ENCODE assay signal across 10 mouse cellular contexts in the genomic region with DNA sequence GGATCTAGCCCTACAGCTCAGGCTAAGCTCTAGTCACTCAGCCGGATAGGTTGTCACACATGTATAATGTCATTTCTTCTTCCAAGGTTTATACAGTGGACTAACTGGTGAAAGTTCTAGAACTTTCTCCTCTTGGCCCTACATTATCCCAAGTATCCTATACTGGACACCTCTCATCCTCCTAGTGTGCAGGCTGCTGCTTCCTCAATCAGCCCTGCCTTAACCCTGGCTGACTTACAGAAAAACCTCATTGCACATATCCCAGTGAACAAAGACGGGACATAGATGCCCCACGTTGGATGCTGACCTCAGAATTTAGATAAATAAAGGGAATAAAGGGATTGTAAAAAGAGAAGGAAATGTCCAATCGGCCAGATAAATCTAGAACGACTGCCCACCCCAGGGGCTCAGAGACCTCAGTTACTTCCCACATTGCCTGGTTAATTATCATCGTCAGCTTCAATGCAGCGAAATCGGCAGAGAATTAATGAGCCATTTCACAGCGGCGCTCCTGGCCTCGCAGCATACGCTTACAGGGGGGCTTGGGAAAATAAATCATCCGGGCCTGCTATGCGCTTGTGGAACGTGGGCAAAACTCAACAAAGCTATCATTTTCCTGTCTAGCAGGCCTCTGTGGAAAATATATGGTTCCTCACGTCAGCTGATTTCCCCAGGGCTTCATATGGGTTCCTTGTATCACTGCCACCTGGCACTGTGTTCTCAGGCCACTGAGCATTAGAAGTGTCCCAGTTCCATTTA.
DNase-seq lines count a peak whose midpoint lies in the region; ATAC-seq and TF ChIP-seq lines count a peak whose summit lies in the region.
"Had no signal": no experiment of that assay in that cellular context is flagged by ENCODE, and none has a peak within 500 bp of the region (broad histone marks: within the 10 kb centered on the region; RNA-seq: fewer than 3 reads in every experiment).

No protein-coding gene starts in this region.

- no peak for TF ChIP-seq EP300 in stomach, postnatal 0 days (optimal IDR thresholded peaks at IDR 0.05)

- TF ChIP-seq CTCF in brain, embryonic 14.5 days (IDR thresholded peaks at IDR 0.05; ENCODE audit: borderline replicate concordance, extremely low read depth, insufficient read depth, insufficient read length), result no peak
- TF ChIP-seq CTCF in stomach, postnatal 0 days (IDR thresholded peaks at IDR 0.05; ENCODE audit: low read depth), result no peak

- peak; percentile 90 for DNase-seq in brain, embryonic 14.5 days (ENCODE audit: low read depth)
- DNase-seq in cerebellum, adult 9-10 months, result peak; percentile 80
- DNase-seq in hindbrain, embryonic 10.5 days (ENCODE audit: low spot score), result no peak
- no peak for DNase-seq in ovary, postnatal 14 days (ENCODE audit: low spot score)
- DNase-seq in stomach, postnatal 0 days (ENCODE audit: low spot score), result no peak
- no peak for DNase-seq in adrenal gland, adult 18-20 months (ENCODE audit: low spot score in 2 of 2)
- DNase-seq: layer of hippocampus, postnatal 36 days had no signal

- TF ChIP-seq POLR2A in brain, embryonic 14.5 days (IDR thresholded peaks at IDR 0.05; ENCODE audit: borderline replicate concordance, extremely low read depth, insufficient read depth, insufficient read length, poor library complexity, severe bottlenecking), result no peak

- ATAC-seq in midbrain, embryonic 12.5 days (ENCODE audit: low FRiP score, low read depth), result peak; percentile 19; the same call in 1 of the 2 replicates
- ATAC-seq in stomach, postnatal 0 days (ENCODE audit: low FRiP score, low TSS enrichment), result no peak
- ATAC-seq in activated CD4-positive, CD25-positive, alpha-beta regulatory T cell, adult 4 months, result no peak
- ATAC-seq: lung, postnatal 0 days had no signal

- no peak overlapping the region for H3K9ac ChIP-seq in midbrain, embryonic 12.5 days (replicated peaks)
- H3K9ac ChIP-seq in stomach, postnatal 0 days (ENCODE audit: low read length), result no peak overlapping the region

- 75% methylated on average over 16 of the region's 16 CpGs for WGBS in hindbrain, embryonic 10.5 days
- 46% methylated on average over 16 of the region's 16 CpGs for WGBS in midbrain, embryonic 12.5 days
- WGBS in stomach, postnatal 0 days, result 54% methylated on average over 16 of the region's 16 CpGs

- H3K36me3 ChIP-seq in hindbrain, embryonic 10.5 days, result no peaks in the 10 kb centered on the region
- no peaks in the 10 kb centered on the region for H3K36me3 ChIP-seq in midbrain, embryonic 12.5 days
- H3K36me3 ChIP-seq in stomach, postnatal 0 days (ENCODE audit: control insufficient read depth, insufficient read depth, low read length), result no peaks in the 10 kb centered on the region

- H3K9me3 ChIP-seq in hindbrain, embryonic 10.5 days, result peaks cover 7% of the 10 kb centered on the region; the same call in 1 of the 2 replicates
- H3K9me3 ChIP-seq in midbrain, embryonic 12.5 days, result no peaks in the 10 kb centered on the region
- H3K9me3 ChIP-seq in stomach, postnatal 0 days (ENCODE audit: control insufficient read depth, low read length), result no peaks in the 10 kb centered on the region

- H3K4me2 ChIP-seq in midbrain, embryonic 12.5 days (replicated peaks), result no peak overlapping the region
- no peak overlapping the region for H3K4me2 ChIP-seq in stomach, postnatal 0 days (replicated peaks; ENCODE audit: low read depth)

- H3K27me3 ChIP-seq in hindbrain, embryonic 10.5 days (ENCODE audit: insufficient read depth, poor library complexity, severe bottlenecking), result no peaks in the 10 kb centered on the region
- H3K27me3 ChIP-seq in midbrain, embryonic 12.5 days, result no peaks in the 10 kb centered on the region; the same call in 1 of the 2 replicates
- no peaks in the 10 kb centered on the region for H3K27me3 ChIP-seq in stomach, postnatal 0 days (ENCODE audit: control insufficient read depth, insufficient read depth, low read length)

- H3K4me1 ChIP-seq in hindbrain, embryonic 10.5 days (replicated peaks), result peaks cover 8% of the 10 kb centered on the region; the same call in 1 of the 2 replicates
- H3K4me1 ChIP-seq in midbrain, embryonic 12.5 days, result peaks cover 14% of the 10 kb centered on the region
- H3K4me1 ChIP-seq in stomach, postnatal 0 days (replicated peaks; ENCODE audit: control insufficient read depth, insufficient read depth), result no peaks in the 10 kb centered on the region

- H3K27ac ChIP-seq in hindbrain, embryonic 10.5 days, result peak overlapping the region; percentile 29; the same call in 1 of the 2 replicates
- peak overlapping the region; percentile 58 for H3K27ac ChIP-seq in midbrain, embryonic 12.5 days (replicated peaks)
- no peak overlapping the region for H3K27ac ChIP-seq in stomach, postnatal 0 days (replicated peaks)

- H3K4me3 ChIP-seq in hindbrain, embryonic 10.5 days, result no peak overlapping the region
- H3K4me3 ChIP-seq in midbrain, embryonic 12.5 days, result no peak overlapping the region
- H3K4me3 ChIP-seq in stomach, postnatal 0 days (ENCODE audit: low read depth, low read length), result no peak overlapping the region

Comparison
In these comparisons a context has a peak if more than half of its experiments do, and no peak if none do; other contexts are left out.
1. DNase-seq: peak in brain, embryonic 14.5 days (single experiment) and cerebellum, adult 9-10 months (single experiment); none in hindbrain, embryonic 10.5 days (single experiment), ovary, postnatal 14 days (single experiment), stomach, postnatal 0 days (single experiment) and adrenal gland, adult 18-20 months (0 of 2).